Mouse (Mus musculus) CH12.LX (cell line): ENCODE results near the gene Sobp. TPM values are rescaled to one million over a fixed set of nuclear protein-coding genes. Genes with fewer than 3 reads are reported as not detected.
A peak's percentile ranks its signal among the peaks of the same experiment; 100 is the strongest.

Source experiments
- DNase-seq: peaks from one replicate; pipeline ENCODE4 v3.0.0-alpha.2; 2013; ENCODE audit errors: extremely low read depth
- H3K27ac ChIP-seq: 2 replicates; pipeline ENCODE4 v1.5.1; 2012; ENCODE audit warnings: low read depth, mild to moderate bottlenecking, control low read depth, moderate library complexity; ENCODE audit not compliant: insufficient read depth
- H3K27me3 ChIP-seq: replicated peaks from 2 replicates; pipeline ENCODE3; 2012; ENCODE audit warnings: inconsistent platforms
- H3K36me3 ChIP-seq, 2 experiments: replicated peaks in 1 of 2; 2 replicates each; pipeline versions ENCODE3 to v1.6.1; 2012; ENCODE audit warnings: inconsistent platforms in 1 of 2, low read length in 1 of 2, mild to moderate bottlenecking in 1 of 2, mixed read lengths in 1 of 2, moderate library complexity in 1 of 2; ENCODE audit not compliant: control insufficient read depth in 1 of 2, insufficient read depth in 1 of 2
- H3K4me1 ChIP-seq, 2 experiments: 2 replicates each; pipeline ENCODE4 v1.6.1; 2012; ENCODE audit warnings: inconsistent platforms in 1 of 2, moderate library complexity in 1 of 2; ENCODE audit not compliant: insufficient read depth in 2 of 2, control insufficient read depth in 1 of 2
- H3K4me2 ChIP-seq: 2 replicates; pipeline ENCODE4 v1.6.1; 2012; ENCODE audit warnings: low read depth, mild to moderate bottlenecking, control low read depth; ENCODE audit not compliant: poor library complexity, insufficient read depth, severe bottlenecking
- H3K4me3 ChIP-seq, 3 experiments: fragments of 150-350 bp in 1 of 3; sonication (generic) in 1 of 3; replicated peaks in 1 of 3; 2 replicates each; pipeline versions ENCODE3 to v1.5.1; 2011 to 2012; ENCODE audit warnings: low read depth in 2 of 3, low read length in 2 of 3, mild to moderate bottlenecking in 2 of 3, moderate library complexity in 2 of 3, control low read depth in 1 of 3, improper control_type of control experiment in 1 of 3, inconsistent platforms in 1 of 3, mixed read lengths in 1 of 3; ENCODE audit not compliant: poor library complexity in 1 of 3
- H3K79me2 ChIP-seq: replicated peaks from 2 replicates; pipeline ENCODE4 v1.6.1; 2012; ENCODE audit warnings: mild to moderate bottlenecking, moderate library complexity; ENCODE audit not compliant: control insufficient read depth, poor library complexity, insufficient read depth, severe bottlenecking; ENCODE audit errors: extremely low read depth
- H3K9ac ChIP-seq: 2 replicates; pipeline ENCODE4 v1.6.1; 2012; ENCODE audit warnings: low read depth, mild to moderate bottlenecking, control low read depth, moderate library complexity; ENCODE audit not compliant: insufficient read depth
- H3K9me3 ChIP-seq: replicated peaks from 2 replicates; pipeline ENCODE3; 2012; ENCODE audit warnings: low read length, inconsistent platforms, mixed read lengths
- BHLHE40 ChIP-seq: IDR thresholded peaks from 2 replicates; pipeline ENCODE4 v1.6.1; 2011; ENCODE audit warnings: mild to moderate bottlenecking, low read depth, low read length, improper control_type of control experiment
- CHD1 ChIP-seq: IDR thresholded peaks from 2 replicates; pipeline ENCODE4 v1.6.1; 2012; ENCODE audit warnings: low read depth, low read length, improper control_type of control experiment, inconsistent platforms
- ELF1 ChIP-seq: IDR thresholded peaks from 2 replicates; pipeline ENCODE4 v1.6.1; 2014; ENCODE audit warnings: low read depth, mild to moderate bottlenecking, inconsistent platforms, low read length, improper control_type of control experiment
- EP300 ChIP-seq: IDR thresholded peaks from 2 replicates; pipeline ENCODE4 v1.6.1; 2011; ENCODE audit warnings: low read length, improper control_type of control experiment
- ETS1 ChIP-seq: conservative IDR thresholded peaks from 2 replicates; pipeline ENCODE4 v1.6.1; 2012; ENCODE audit warnings: low read depth, mild to moderate bottlenecking, inconsistent platforms, low read length, improper control_type of control experiment, moderate library complexity
- GABPA ChIP-seq: IDR thresholded peaks from 2 replicates; pipeline ENCODE4 v1.6.1; 2012; ENCODE audit warnings: low read depth, low read length, improper control_type of control experiment, inconsistent platforms; ENCODE audit not compliant: insufficient replicate concordance
- HCFC1 ChIP-seq: IDR thresholded peaks from 2 replicates; pipeline ENCODE4 v1.6.1; 2012; ENCODE audit warnings: low read depth, mild to moderate bottlenecking, inconsistent platforms, low read length, improper control_type of control experiment
- IRF4 ChIP-seq: IDR thresholded peaks from 2 replicates; pipeline ENCODE4 v1.6.1; 2014; ENCODE audit warnings: low read depth, mild to moderate bottlenecking, inconsistent platforms, low read length, improper control_type of control experiment
- KAT2A ChIP-seq: IDR thresholded peaks from 2 replicates; pipeline ENCODE4 v1.6.1; 2012; ENCODE audit warnings: low read length, improper control_type of control experiment, inconsistent platforms; ENCODE audit not compliant: insufficient replicate concordance
- MAFK ChIP-seq: IDR thresholded peaks from 2 replicates; pipeline ENCODE4 v1.6.1; 2011; ENCODE audit warnings: low read length, improper control_type of control experiment; ENCODE audit not compliant: insufficient replicate concordance
- MAX ChIP-seq: IDR thresholded peaks from 2 replicates; pipeline ENCODE4 v1.6.1; 2011; ENCODE audit warnings: low read length, improper control_type of control experiment
- MAZ ChIP-seq: IDR thresholded peaks from 2 replicates; pipeline ENCODE4 v1.6.1; 2012; ENCODE audit warnings: low read depth, mild to moderate bottlenecking, inconsistent platforms, low read length, improper control_type of control experiment, moderate library complexity
- MEF2A ChIP-seq: IDR thresholded peaks from 2 replicates; pipeline ENCODE4 v1.6.1; 2014; ENCODE audit warnings: low read depth, mild to moderate bottlenecking, inconsistent platforms, low read length, improper control_type of control experiment, borderline replicate concordance
- MXI1 ChIP-seq: IDR thresholded peaks from 2 replicates; pipeline ENCODE4 v1.6.1; 2011; ENCODE audit warnings: mild to moderate bottlenecking, low read depth, low read length, improper control_type of control experiment
- MYC ChIP-seq: IDR thresholded peaks from 2 replicates; pipeline ENCODE4 v1.6.1; 2011; ENCODE audit warnings: low read depth, mild to moderate bottlenecking, improper control_type of control experiment, low read length
- NELFE ChIP-seq: IDR thresholded peaks from 2 replicates; pipeline ENCODE4 v1.6.1; 2011; ENCODE audit warnings: low read depth, low read length, improper control_type of control experiment
- NRF1 ChIP-seq: IDR thresholded peaks from 2 replicates; pipeline ENCODE4 v1.6.1; 2014; ENCODE audit warnings: low read depth, mild to moderate bottlenecking, inconsistent platforms, low read length, improper control_type of control experiment, moderate library complexity
- POLR2A ChIP-seq: IDR thresholded peaks from 2 replicates; pipeline ENCODE4 v1.6.1; 2011; ENCODE audit warnings: low read depth, mild to moderate bottlenecking, improper control_type of control experiment, low read length
- RAD21 ChIP-seq: IDR thresholded peaks from 2 replicates; pipeline ENCODE4 v1.6.1; 2011; ENCODE audit warnings: low read depth, mild to moderate bottlenecking, low read length, improper control_type of control experiment, moderate library complexity
- SIN3A ChIP-seq: IDR thresholded peaks from 2 replicates; pipeline ENCODE4 v1.6.1; 2012; ENCODE audit warnings: low read length, improper control_type of control experiment, inconsistent platforms
- TBP ChIP-seq: conservative IDR thresholded peaks from 2 replicates; pipeline ENCODE4 v1.6.1; 2011; ENCODE audit warnings: low read depth, low read length, improper control_type of control experiment
- TCF12 ChIP-seq: IDR thresholded peaks from 2 replicates; pipeline ENCODE4 v1.6.1; 2014; ENCODE audit warnings: low read depth, mild to moderate bottlenecking, inconsistent platforms, low read length, improper control_type of control experiment
- UBTF ChIP-seq: IDR thresholded peaks from 2 replicates; pipeline ENCODE4 v1.6.1; 2012; ENCODE audit warnings: low read depth, mild to moderate bottlenecking, inconsistent platforms, low read length, improper control_type of control experiment, moderate library complexity
- USF1 ChIP-seq: IDR thresholded peaks from 2 replicates; pipeline ENCODE4 v1.6.1; 2014; ENCODE audit warnings: low read depth, mild to moderate bottlenecking, inconsistent platforms, low read length, improper control_type of control experiment
- ZC3H11A ChIP-seq: IDR thresholded peaks from 2 replicates; pipeline ENCODE4 v1.6.1; 2012; ENCODE audit warnings: low read depth, mild to moderate bottlenecking, inconsistent platforms, low read length, improper control_type of control experiment
- ZKSCAN1 ChIP-seq: IDR thresholded peaks from 2 replicates; pipeline ENCODE4 v1.6.1; 2012; ENCODE audit warnings: low read depth, inconsistent platforms, low read length, improper control_type of control experiment, borderline replicate concordance
- ZMIZ1 ChIP-seq: IDR thresholded peaks from 2 replicates; pipeline ENCODE4 v1.6.1; 2012; ENCODE audit warnings: low read depth, mild to moderate bottlenecking, inconsistent platforms, low read length, improper control_type of control experiment
- ZNF384 ChIP-seq: IDR thresholded peaks from 2 replicates; pipeline ENCODE4 v1.6.1; 2012; ENCODE audit warnings: low read depth, low read length, improper control_type of control experiment, inconsistent platforms
- dilution Hi-C: fragments of 300-500 bp; cut with MboI; formaldehyde crosslinking; loops from 2 replicates; pipeline ENCODE4 v1.14.3; 2020; ENCODE audit warnings: low sequenced_read_pairs; ENCODE audit not compliant: extremely low pct_unique_long_range_greater_than_20kb, extremely low pct_ligation_motif_present
- in situ Hi-C: fragments of 300-500 bp; cut with MboI; formaldehyde crosslinking; loops from 3 replicates; pipeline ENCODE4 v1.14.3; 2019; ENCODE audit warnings: low sequenced_read_pairs, low pct_ligation_motif_present, low pct_unique_long_range_greater_than_20kb, mixed read lengths
- polyA plus RNA-seq: library from polyadenylated mRNA; unstranded; fragments of >175 nt; gene quantifications from 2 replicates; pipeline ENCODE4 v1.2.1, GENCODE M21; 2012; ENCODE audit warnings: low read depth; ENCODE audit not compliant: insufficient read length
- total RNA-seq, 2 experiments: library from RNA; depleted of rRNA; stranded (reverse); fragments of 300-350 nt in 1 of 2; fragments of >200 nt in 1 of 2; gene quantifications; 2 replicates each; pipeline ENCODE4 v1.2.3; 2012 to 2014

Sobp gene
- total and polyA plus RNA-seq, 3 experiments, result 0.04 to 0.77 (median 0.08) TPM

- in situ Hi-C loops (no loop called here), dilution Hi-C loops (no loop called here)
- H3K9ac ChIP-seq, result peak overlapping the region; percentile 54
- peak overlapping the region; percentile 56 for H3K27ac ChIP-seq
- peaks cover 2% of the 10 kb centered on the region for H3K79me2 ChIP-seq
- H3K4me1 ChIP-seq, result peaks cover 0 to 40% of the 10 kb centered on the region in 2 experiments; a peak in 3 of 4 replicates
- H3K9me3 ChIP-seq, result no peaks in the 10 kb centered on the region
- no peaks in the 10 kb centered on the region for H3K27me3 ChIP-seq
- peaks cover 0 to 6% of the 10 kb centered on the region in 2 experiments for H3K36me3 ChIP-seq
- peak; percentile 23 for DNase-seq
- peak overlapping the region; percentile 91 for H3K4me2 ChIP-seq
- H3K4me3 ChIP-seq, result peak overlapping the region; percentile 89 to 96 (median 94)
- no peak for TF ChIP-seq ZKSCAN1
- TF ChIP-seq ETS1, result no peak
- TF ChIP-seq UBTF, result no peak; the same call in 1 of the 2 replicates
- TF ChIP-seq MAX, result no peak
- no peak for TF ChIP-seq ZC3H11A
- TF ChIP-seq RAD21, result no peak
- TF ChIP-seq MAFK, result no peak
- TF ChIP-seq USF1, result no peak
- no peak for TF ChIP-seq KAT2A
- no peak for TF ChIP-seq EP300
Observed at GRCm38 (mm10) chr10:43221659-43222058, 47.3 kb upstream of the Sobp start.

- H3K4me3 ChIP-seq, result peak within 1 kb of the TSS; percentile 89 to 96 (median 94)
- H3K27me3 ChIP-seq, result no peaks in the 10 kb centered on the region
- TF ChIP-seq ELF1, result peak; percentile 83
- no peak for TF ChIP-seq MAX
- TF ChIP-seq GABPA, result no peak
- TF ChIP-seq KAT2A, result peak; percentile 89; the same call in 1 of the 2 replicates
- peak; percentile 92 for TF ChIP-seq TBP
- peak; percentile 64; the same call in 1 of the 2 replicates for TF ChIP-seq MAZ
- TF ChIP-seq MXI1, result peak; percentile 86
- TF ChIP-seq POLR2A, result peak; percentile 99
- TF ChIP-seq IRF4, result peak; percentile 55; the same call in 1 of the 2 replicates
- TF ChIP-seq NRF1, result peak; percentile 68
- TF ChIP-seq TCF12, result peak; percentile 96
- TF ChIP-seq CHD1, result peak; percentile 63; the same call in 1 of the 2 replicates
- peak; percentile 86 for TF ChIP-seq NELFE
- TF ChIP-seq ZNF384, result no peak
- TF ChIP-seq HCFC1, result peak; percentile 90
- no peak for TF ChIP-seq BHLHE40
- peak; percentile 82; the same call in 1 of the 2 replicates for TF ChIP-seq SIN3A
- TF ChIP-seq ZMIZ1, result peak; percentile 95
- peak; percentile 66; the same call in 1 of the 2 replicates for TF ChIP-seq UBTF
- TF ChIP-seq MEF2A, result 0 out of 2 replicates have a peak, but pooled peaks have one; percentile 9
- no peak for TF ChIP-seq MYC
- no peak for TF ChIP-seq RAD21
- in situ Hi-C loops, result no loop called here
- H3K4me2 ChIP-seq, result peak within 1 kb of the TSS; percentile 91
- peaks cover 2% of the 10 kb centered on the region for H3K79me2 ChIP-seq
- H3K27ac ChIP-seq, result peak within 1 kb of the TSS; percentile 56
- peaks cover 0 to 34% of the 10 kb centered on the region in 2 experiments; a peak in 3 of 4 replicates for H3K4me1 ChIP-seq
- H3K9ac ChIP-seq, result peak within 1 kb of the TSS; percentile 79
- H3K36me3 ChIP-seq, result peaks cover 0 to 3% of the 10 kb centered on the region in 2 experiments
- no peaks in the 10 kb centered on the region for H3K9me3 ChIP-seq
- DNase-seq, result peak; percentile 96
- dilution Hi-C loops, result no loop called here
Observed at GRCm38 (mm10) chr10:43220910-43221625, 46.7 kb upstream of the Sobp start, which contains the start of gene Pdss2. Pdss2 (plus strand) TSS chr10:43221486.
